Mouse (Mus musculus): ENCODE results near the gene Gcnt3. TPM values are rescaled to one million over a fixed set of nuclear protein-coding genes. Genes with fewer than 3 reads are reported as not detected.

Gene Gcnt3
- polyA plus RNA-seq, 1 experiment = not detected

- Histone ChIP-seq H3K27me3 (ENCODE audit: control insufficient read depth) (no peaks in the 10 kb centered on the region), H3K36me3 (ENCODE audit: control insufficient read depth) (peaks cover 71% of the 10 kb centered on the region), H3K9me3 (ENCODE audit: control insufficient read depth, low read length) (no peaks in the 10 kb centered on the region), H3K4me3 (replicated peaks) (peak within 1 kb of the TSS; percentile 78), H3K4me1 (ENCODE audit: control insufficient read depth) (peaks cover 61% of the 10 kb centered on the region)
- TF ChIP-seq GATA1 (IDR thresholded peaks at IDR 0.05; ENCODE audit: low read length) (no peak), TAL1 (IDR thresholded peaks at IDR 0.05; ENCODE audit: low read length) (no peak)
These were observed 25.4 kb downstream of the Gcnt3 start, which contains the start of gene Gtf2a2 for GRCm38 (mm10) chr9:70012408-70012901. Gene Gtf2a2 (plus strand): TSS chr9:70012550.

- peak overlapping the region; percentile 78 for H3K4me3 ChIP-seq (replicated peaks)
- TF ChIP-seq TAL1 (IDR thresholded peaks at IDR 0.05; ENCODE audit: low read length) = no peak
- no peak for TF ChIP-seq GATA1 (IDR thresholded peaks at IDR 0.05; ENCODE audit: low read length)
- H3K4me1 ChIP-seq (ENCODE audit: control insufficient read depth) = peaks cover 56% of the 10 kb centered on the region
- no peaks in the 10 kb centered on the region for H3K9me3 ChIP-seq (ENCODE audit: control insufficient read depth, low read length)
- H3K27me3 ChIP-seq (ENCODE audit: control insufficient read depth) = no peaks in the 10 kb centered on the region
- peaks cover 70% of the 10 kb centered on the region for H3K36me3 ChIP-seq (ENCODE audit: control insufficient read depth)
These were observed 26.1 kb downstream of the Gcnt3 start for GRCm38 (mm10) chr9:70011537-70012407.

DNA sequence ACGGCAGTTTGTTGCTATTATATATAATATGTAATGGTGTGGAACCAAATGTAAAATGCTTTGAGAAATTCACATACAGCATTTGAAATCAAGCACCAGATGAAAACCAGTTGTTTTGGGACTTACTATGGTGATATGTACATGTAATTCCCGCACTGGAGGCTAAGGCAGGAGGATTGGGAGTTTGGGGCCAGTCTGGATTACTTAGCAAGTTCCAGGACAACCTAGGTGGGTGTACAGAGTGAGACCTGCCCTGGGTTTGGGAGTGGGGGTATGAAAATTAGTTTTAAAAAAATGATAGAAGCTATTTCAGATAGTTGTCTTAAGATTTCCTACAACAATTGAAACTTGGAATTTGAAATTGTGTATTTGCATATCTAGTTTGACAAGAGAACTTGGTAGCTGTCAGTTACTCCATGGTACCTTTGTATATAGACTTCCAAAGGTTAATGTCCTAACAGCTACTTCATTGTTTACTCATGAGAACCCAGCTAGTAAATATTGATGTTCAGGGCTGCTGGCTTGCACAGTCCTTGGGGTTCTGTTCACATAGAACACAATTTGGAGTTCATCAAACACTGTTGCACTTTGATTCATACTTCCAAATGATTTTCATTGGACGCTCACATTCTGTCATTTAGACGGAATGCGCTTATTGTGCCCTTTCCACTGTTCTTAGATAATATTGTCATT lies 27.0 kb downstream of the Gcnt3 start:
- Histone ChIP-seq H3K9me3 (ENCODE audit: control insufficient read depth, low read length) (no peaks in the 10 kb centered on the region), H3K27me3 (ENCODE audit: control insufficient read depth) (no peaks in the 10 kb centered on the region), H3K4me1 (ENCODE audit: control insufficient read depth) (peaks cover 49% of the 10 kb centered on the region), H3K36me3 (ENCODE audit: control insufficient read depth) (peaks cover 66% of the 10 kb centered on the region), H3K4me3 (replicated peaks) (no peak overlapping the region)
- no peak for TF ChIP-seq TAL1 (IDR thresholded peaks at IDR 0.05; ENCODE audit: low read length)
- TF ChIP-seq GATA1 (IDR thresholded peaks at IDR 0.05; ENCODE audit: low read length) = no peak

GRCm38 (mm10) chr9:70009754-70010304 lies 28.1 kb downstream of the Gcnt3 start:
- no peak for TF ChIP-seq TAL1 (IDR thresholded peaks at IDR 0.05; ENCODE audit: low read length)
- TF ChIP-seq GATA1 (IDR thresholded peaks at IDR 0.05; ENCODE audit: low read length) = no peak
- peaks cover 65% of the 10 kb centered on the region for H3K36me3 ChIP-seq (ENCODE audit: control insufficient read depth)
- H3K27me3 ChIP-seq (ENCODE audit: control insufficient read depth) = no peaks in the 10 kb centered on the region
- peaks cover 42% of the 10 kb centered on the region for H3K4me1 ChIP-seq (ENCODE audit: control insufficient read depth)
- no peaks in the 10 kb centered on the region for H3K9me3 ChIP-seq (ENCODE audit: control insufficient read depth, low read length)
- no peak overlapping the region for H3K4me3 ChIP-seq (replicated peaks)

GRCm38 (mm10) chr9:70007506-70008248 lies 30.2 kb downstream of the Gcnt3 start:
- no peak overlapping the region for H3K4me3 ChIP-seq (replicated peaks)
- TF ChIP-seq TAL1 (IDR thresholded peaks at IDR 0.05; ENCODE audit: low read length) (no peak), GATA1 (IDR thresholded peaks at IDR 0.05; ENCODE audit: low read length) (no peak)
- no peaks in the 10 kb centered on the region for H3K27me3 ChIP-seq (ENCODE audit: control insufficient read depth)
- H3K36me3 ChIP-seq (ENCODE audit: control insufficient read depth) = peaks cover 77% of the 10 kb centered on the region
- H3K4me1 ChIP-seq (ENCODE audit: control insufficient read depth) = peaks cover 25% of the 10 kb centered on the region
- H3K9me3 ChIP-seq (ENCODE audit: control insufficient read depth, low read length) = no peaks in the 10 kb centered on the region

DNA sequence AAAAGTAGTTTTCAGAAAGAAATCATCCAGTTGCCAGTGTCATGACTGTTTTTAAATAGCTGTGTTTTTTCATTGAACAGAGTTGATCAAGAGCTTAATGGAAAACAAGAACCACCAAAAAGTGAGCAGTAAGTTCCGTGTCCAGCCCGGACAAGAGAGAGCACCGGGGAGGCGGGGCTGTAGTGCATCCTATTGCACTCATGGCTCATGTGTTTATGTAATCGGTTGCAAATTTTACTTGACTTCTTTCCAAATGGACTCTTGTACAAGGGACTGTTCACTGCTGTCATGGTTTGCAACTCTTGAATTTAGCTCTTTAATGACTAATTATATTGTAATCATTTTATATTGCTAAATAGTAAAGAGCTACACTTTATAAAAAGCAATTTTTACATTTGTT lies 30.9 kb downstream of the Gcnt3 start:
- no peaks in the 10 kb centered on the region for H3K9me3 ChIP-seq (ENCODE audit: control insufficient read depth, low read length)
- H3K27me3 ChIP-seq (ENCODE audit: control insufficient read depth) = no peaks in the 10 kb centered on the region
- no peak overlapping the region for H3K4me3 ChIP-seq (replicated peaks)
- H3K4me1 ChIP-seq (ENCODE audit: control insufficient read depth) = peaks cover 22% of the 10 kb centered on the region
- no peak for TF ChIP-seq GATA1 (IDR thresholded peaks at IDR 0.05; ENCODE audit: low read length)
- no peak for TF ChIP-seq TAL1 (IDR thresholded peaks at IDR 0.05; ENCODE audit: low read length)
- peaks cover 84% of the 10 kb centered on the region for H3K36me3 ChIP-seq (ENCODE audit: control insufficient read depth)

DNA sequence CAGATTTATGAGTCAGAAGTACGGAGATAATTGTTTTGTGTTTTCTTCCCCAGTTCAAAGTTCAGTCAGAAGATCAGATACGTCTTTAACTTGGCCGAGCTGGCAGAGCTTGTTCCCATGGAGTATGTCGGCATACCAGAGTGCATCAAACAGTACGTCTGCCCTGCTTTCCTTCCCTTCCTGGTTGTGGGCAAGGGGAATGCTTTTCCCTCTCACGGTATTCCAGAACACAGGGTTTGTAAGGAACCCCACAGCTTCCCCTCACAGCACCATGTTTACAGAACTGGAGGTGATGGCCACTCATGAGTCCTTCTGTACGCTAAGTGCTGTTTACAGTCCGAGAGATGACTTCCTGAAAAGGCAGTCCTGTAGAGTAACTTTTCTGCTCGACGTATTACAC lies 34.4 kb downstream of the Gcnt3 start:
- peaks cover 90% of the 10 kb centered on the region for H3K36me3 ChIP-seq (ENCODE audit: control insufficient read depth)

GRCm38 (mm10) chr9:69999318-69999717 lies 38.6 kb downstream of the Gcnt3 start:
- Histone ChIP-seq H3K27me3 (ENCODE audit: control insufficient read depth) (no peaks in the 10 kb centered on the region), H3K4me3 (replicated peaks) (no peak overlapping the region), H3K36me3 (ENCODE audit: control insufficient read depth) (peaks cover 94% of the 10 kb centered on the region), H3K4me1 (ENCODE audit: control insufficient read depth) (no peaks in the 10 kb centered on the region), H3K9me3 (ENCODE audit: control insufficient read depth, low read length) (peaks cover 2% of the 10 kb centered on the region; the same call in 1 of the 2 replicates)
- TF ChIP-seq GATA1 (IDR thresholded peaks at IDR 0.05; ENCODE audit: low read length) (no peak), TAL1 (IDR thresholded peaks at IDR 0.05; ENCODE audit: low read length) (no peak)

More for the DNA sequence above, 34.4 kb downstream of the Gcnt3 start:
- Histone ChIP-seq H3K4me3 (replicated peaks) (no peak overlapping the region), H3K4me1 (ENCODE audit: control insufficient read depth) (0 out of 2 replicates have a peak, but pooled peaks cover 1% of the 10 kb centered on the region), H3K27me3 (ENCODE audit: control insufficient read depth) (no peaks in the 10 kb centered on the region), H3K9me3 (ENCODE audit: control insufficient read depth, low read length) (peaks cover 2% of the 10 kb centered on the region; the same call in 1 of the 2 replicates)
- TF ChIP-seq TAL1 (IDR thresholded peaks at IDR 0.05; ENCODE audit: low read length) (no peak), GATA1 (IDR thresholded peaks at IDR 0.05; ENCODE audit: low read length) (no peak)

Data from erythroblast, embryonic 14.5 days (primary cell).